Mouse (Mus musculus) heart, embryonic 14.5 days (tissue): ENCODE measurements at regions not wholly inside any gene's neighbourhood (a gene's known extent, or its start where the extent isn't known, plus 50 kb on each side); places are given as distances from the start of the nearest gene placed in this dataset.
A peak's percentile ranks its signal among the peaks of the same experiment; 100 is the strongest.

ENCODE experiments used
- ATAC-seq: fragments of 200-750 bp; cut with Nextera tagmentation; 2 replicates; pipeline ENCODE4 v1.8.0; 2017; ENCODE audit warnings: low read depth, moderate TSS enrichment; ENCODE audit not compliant: insufficient number of reproducible peaks, insufficient read depth, low FRiP score
- H3K27ac ChIP-seq, 2 experiments: fragments of 200-500 bp in 1 of 2; fragments of 300-500 bp in 1 of 2; sonication (generic) in 1 of 2; replicated peaks in 1 of 2; 2 replicates each; pipeline ENCODE4 v1.5.1; 2012 to 2014; ENCODE audit warnings: low read depth in 2 of 2, low read length in 2 of 2, control low read depth in 1 of 2, mild to moderate bottlenecking in 1 of 2, mixed read lengths in 1 of 2; ENCODE audit not compliant: control insufficient read depth in 1 of 2, insufficient read depth in 1 of 2
- H3K27me3 ChIP-seq: fragments of 300-500 bp; sonication (generic); 2 replicates; pipeline ENCODE4 v1.6.1; 2014; ENCODE audit warnings: mild to moderate bottlenecking, low read length, control low read depth; ENCODE audit not compliant: control insufficient read depth, insufficient read depth
- H3K36me3 ChIP-seq: fragments of 300-500 bp; sonication (generic); 2 replicates; pipeline ENCODE4 v1.6.1; 2014; ENCODE audit warnings: mild to moderate bottlenecking, control low read depth, low read length, mixed read lengths; ENCODE audit not compliant: control insufficient read depth, insufficient read depth
- H3K4me1 ChIP-seq, 2 experiments: fragments of 200-500 bp in 1 of 2; fragments of 300-500 bp in 1 of 2; sonication (generic) in 1 of 2; 2 replicates each; pipeline ENCODE4 v1.6.1; 2012 to 2014; ENCODE audit warnings: low read length in 2 of 2, control low read depth in 1 of 2, mixed read lengths in 1 of 2; ENCODE audit not compliant: control insufficient read depth in 2 of 2, insufficient read depth in 2 of 2
- H3K4me2 ChIP-seq: fragments of 300-500 bp; sonication (generic); 2 replicates; pipeline ENCODE4 v1.6.1; 2014; ENCODE audit warnings: mild to moderate bottlenecking, low read length
- H3K4me3 ChIP-seq, 2 experiments: fragments of 200-500 bp in 1 of 2; fragments of 300-500 bp in 1 of 2; sonication (generic) in 1 of 2; 2 replicates each; pipeline ENCODE4 v1.5.1; 2012 to 2014; ENCODE audit warnings: low read length in 2 of 2, mild to moderate bottlenecking in 2 of 2, control low read depth in 1 of 2, low read depth in 1 of 2, moderate library complexity in 1 of 2; ENCODE audit not compliant: control insufficient read depth in 1 of 2, insufficient read depth in 1 of 2
- H3K9ac ChIP-seq: fragments of 300-500 bp; sonication (generic); 2 replicates; pipeline ENCODE4 v1.6.1; 2014; ENCODE audit warnings: mild to moderate bottlenecking, low read length
- H3K9me3 ChIP-seq: fragments of 300-500 bp; sonication (generic); 2 replicates; pipeline ENCODE4 v1.6.1; 2016; ENCODE audit warnings: low read length, control low read depth; ENCODE audit not compliant: control insufficient read depth
- WGBS: fragments of 180-500 bp; shearing (Covaris S2); extraction: QIAGEN DNeasy Blood & Tissue Kit; methylation state at CpG from one replicate; pipeline ENCODE4 v1.1.7; 2014; 5-methylcytosine and 5-hydroxymethylcytosine counted together

- no peaks in the 10 kb centered on the region for H3K27me3 ChIP-seq
- 18% methylated on average over 8 of the region's 8 CpGs for WGBS
Measured at GRCm38 (mm10) chr17:84113608-84114278, 74.0 kb downstream of the Zfp36l2 start.

DNA sequence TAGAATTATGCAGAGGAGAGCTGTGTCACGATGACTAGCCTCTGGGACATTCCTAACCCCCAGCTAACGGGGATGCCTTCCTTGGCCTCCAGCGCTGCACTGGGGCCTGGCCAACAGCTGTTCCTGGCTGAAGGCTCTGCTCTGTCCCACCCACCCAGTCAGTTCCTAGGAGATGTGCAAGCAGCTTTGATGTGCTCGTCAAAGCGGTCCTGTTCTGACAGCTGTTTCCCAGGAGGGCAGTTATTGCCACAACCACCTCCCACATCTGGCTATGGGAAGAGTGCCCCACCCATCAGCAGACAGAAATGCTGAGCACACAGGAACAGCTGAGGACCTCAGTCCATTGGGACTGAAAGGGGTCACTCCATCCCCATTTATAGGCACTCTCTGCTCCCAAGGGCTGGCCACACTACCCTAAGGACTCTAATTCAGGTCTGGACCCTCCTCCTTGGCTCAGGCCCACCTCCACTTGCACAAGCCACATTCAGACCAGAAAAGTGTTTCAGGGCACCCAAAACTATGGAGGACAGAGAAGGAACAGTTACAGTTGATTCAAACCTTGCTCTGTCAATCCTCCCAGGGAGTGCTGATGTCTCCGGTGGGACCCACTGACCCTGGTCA lies 75.2 kb downstream of the Zfp36l2 start:
- ATAC-seq, result 0 out of 2 replicates have a peak, but pooled peaks have one; percentile 31
- 40% methylated on average over 6 of the region's 6 CpGs for WGBS
- H3K9me3 ChIP-seq, result no peaks in the 10 kb centered on the region
- H3K27me3 ChIP-seq, result no peaks in the 10 kb centered on the region
- 0 out of 4 replicates have a peak overlapping the region, but pooled peaks of 1 of the 2 experiments have one; percentile 20 for H3K27ac ChIP-seq
- no peak overlapping the region for H3K9ac ChIP-seq
- H3K4me2 ChIP-seq, result no peak overlapping the region
- no peaks in the 10 kb centered on the region for H3K36me3 ChIP-seq
- no peak overlapping the region for H3K4me3 ChIP-seq
- H3K4me1 ChIP-seq, result peaks cover 13 to 17% of the 10 kb centered on the region in 2 experiments

More at GRCm38 (mm10) chr17:84113608-84114278, 74.0 kb downstream of the Zfp36l2 start:
- no peak overlapping the region for H3K9ac ChIP-seq
- H3K36me3 ChIP-seq, result no peaks in the 10 kb centered on the region
- peaks cover 16 to 21% of the 10 kb centered on the region in 2 experiments for H3K4me1 ChIP-seq
- no peak overlapping the region for H3K27ac ChIP-seq
- no peaks in the 10 kb centered on the region for H3K9me3 ChIP-seq
- no peak overlapping the region for H3K4me2 ChIP-seq
- no peak overlapping the region for H3K4me3 ChIP-seq
- ATAC-seq, result peak; percentile 70

- Histone ChIP-seq H3K9ac (no peak overlapping the region), H3K4me1 (peaks cover 13 to 17% of the 10 kb centered on the region in 2 experiments), H3K4me3 (no peak overlapping the region), H3K36me3 (no peaks in the 10 kb centered on the region), H3K27me3 (no peaks in the 10 kb centered on the region), H3K27ac (peak overlapping the region in 1 of 2 experiments; percentile 20; a peak in 1 of 4 replicates), H3K9me3 (no peaks in the 10 kb centered on the region), H3K4me2 (no peak overlapping the region)
- 79% methylated on average over 10 of the region's 10 CpGs for WGBS
- no peak for ATAC-seq
Measured at GRCm38 (mm10) chr17:84111787-84112370, 75.9 kb downstream of the Zfp36l2 start.

DNA sequence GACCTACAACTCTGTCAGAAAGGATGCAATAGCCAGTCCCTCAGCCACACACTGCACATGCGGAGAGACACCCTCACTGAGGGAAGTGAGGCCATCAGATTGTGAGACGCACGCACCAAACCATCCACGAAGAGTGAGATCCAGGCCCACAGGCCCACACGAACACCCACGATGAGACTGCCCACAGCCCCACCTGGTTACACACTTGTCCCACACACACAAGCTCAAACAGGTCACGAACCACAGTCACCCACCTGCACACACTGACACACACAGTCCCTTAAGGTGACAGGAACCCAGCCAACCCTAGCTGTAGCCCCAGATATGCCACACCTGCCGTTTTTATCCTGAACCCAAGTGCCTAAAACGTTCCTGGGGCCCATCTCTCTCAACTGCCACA lies 76.8 kb downstream of the Zfp36l2 start:
- no peak overlapping the region for H3K4me2 ChIP-seq
- no peak overlapping the region for H3K9ac ChIP-seq
- H3K9me3 ChIP-seq, result no peaks in the 10 kb centered on the region
- peaks cover 6 to 14% of the 10 kb centered on the region in 2 experiments for H3K4me1 ChIP-seq
- 85% methylated on average over 9 of the region's 9 CpGs for WGBS
- H3K4me3 ChIP-seq, result no peak overlapping the region
- H3K27ac ChIP-seq, result peak overlapping the region in 1 of 2 experiments; percentile 21; a peak in 1 of 4 replicates
- no peak for ATAC-seq
- H3K36me3 ChIP-seq, result no peaks in the 10 kb centered on the region
- H3K27me3 ChIP-seq, result no peaks in the 10 kb centered on the region

DNA sequence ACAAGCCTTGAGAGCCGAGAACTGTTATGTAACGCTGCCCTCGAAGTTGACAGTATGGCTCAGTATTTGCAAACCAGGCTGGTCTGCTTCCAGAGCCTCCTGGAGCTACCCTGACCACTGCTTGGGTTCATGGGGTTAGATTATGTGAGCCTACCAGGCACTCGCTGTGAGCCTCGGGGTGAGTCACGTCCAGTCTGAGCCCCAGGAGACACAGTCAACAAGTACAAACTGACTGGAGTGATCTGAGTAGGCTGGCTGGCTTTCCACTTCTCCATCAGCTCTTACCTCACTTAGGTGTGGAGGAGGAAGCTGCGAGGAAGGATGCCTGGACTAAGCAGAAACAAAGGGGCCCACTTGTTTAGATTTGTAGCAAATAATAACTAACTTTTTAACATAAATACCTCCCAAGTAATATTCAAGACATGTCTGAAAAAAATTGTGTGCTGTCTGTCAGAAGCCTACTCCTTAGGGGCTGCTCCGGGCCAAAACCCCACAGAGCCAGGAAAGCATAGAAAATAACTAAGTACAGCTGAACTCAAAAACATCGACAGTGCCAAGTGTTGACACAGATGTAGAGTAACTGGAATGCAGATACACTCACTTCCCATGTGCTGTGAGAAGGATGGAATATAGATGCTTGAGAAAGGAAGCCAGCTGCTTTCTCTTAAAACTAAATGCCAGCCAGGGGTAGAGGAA lies 77.6 kb downstream of the Zfp36l2 start:
- H3K9ac ChIP-seq, result no peak overlapping the region
- no peaks in the 10 kb centered on the region for H3K27me3 ChIP-seq
- no peak for ATAC-seq
- 54% methylated on average over 9 of the region's 9 CpGs for WGBS
- H3K36me3 ChIP-seq, result no peaks in the 10 kb centered on the region
- H3K27ac ChIP-seq, result 0 out of 4 replicates have a peak overlapping the region, but pooled peaks of 1 of the 2 experiments have one; percentile 21
- H3K4me1 ChIP-seq, result peaks cover 4 to 10% of the 10 kb centered on the region in 2 experiments; a peak in 1 of 4 replicates
- H3K4me2 ChIP-seq, result no peak overlapping the region
- H3K9me3 ChIP-seq, result no peaks in the 10 kb centered on the region
- H3K4me3 ChIP-seq, result no peak overlapping the region

GRCm38 (mm10) chr17:84107946-84108686 lies 79.6 kb downstream of the Zfp36l2 start:
- H3K9me3 ChIP-seq, result no peaks in the 10 kb centered on the region
- no peaks in the 10 kb centered on the region for H3K27me3 ChIP-seq
- WGBS, result 88% methylated on average over 8 of the region's 8 CpGs
- no peak for ATAC-seq
- H3K9ac ChIP-seq, result no peak overlapping the region
- H3K4me1 ChIP-seq, result peaks cover 18 to 22% of the 10 kb centered on the region in 2 experiments
- H3K27ac ChIP-seq, result no peak overlapping the region
- H3K4me2 ChIP-seq, result no peak overlapping the region
- H3K36me3 ChIP-seq, result no peaks in the 10 kb centered on the region
- no peak overlapping the region for H3K4me3 ChIP-seq

- Histone ChIP-seq H3K9me3 (no peaks in the 10 kb centered on the region), H3K27me3 (no peaks in the 10 kb centered on the region), H3K4me1 (peaks cover 18 to 21% of the 10 kb centered on the region in 2 experiments), H3K4me3 (no peak overlapping the region), H3K4me2 (no peak overlapping the region), H3K27ac (no peak overlapping the region), H3K36me3 (no peaks in the 10 kb centered on the region), H3K9ac (no peak overlapping the region)
- 74% methylated on average over 3 of the region's 3 CpGs for WGBS
- ATAC-seq, result no peak
Measured at GRCm38 (mm10) chr17:84107497-84107896, 80.2 kb downstream of the Zfp36l2 start.
